Mouse (Mus musculus) E14TG2a.4 (cell line): ENCODE data around the gene Dcpp1.
"Not testable (repeated sequence)": the region's sequence is repeated elsewhere in the genome, so short reads cannot be mapped to it uniquely, and the experiment has no call there.

Source experiments
- CTCF ChIP-seq: conservative IDR thresholded peaks from 2 replicates; pipeline ENCODE4 v1.5.1; 2014; ENCODE audit warnings: low read length
- NANOG ChIP-seq: IDR thresholded peaks from 2 replicates; pipeline ENCODE4 v1.6.1; 2014; ENCODE audit warnings: borderline replicate concordance, low read length, mixed read lengths
- POU5F1 ChIP-seq: IDR thresholded peaks from 2 replicates; pipeline ENCODE4 v1.6.1; 2014; ENCODE audit warnings: low read length, borderline replicate concordance

DNA sequence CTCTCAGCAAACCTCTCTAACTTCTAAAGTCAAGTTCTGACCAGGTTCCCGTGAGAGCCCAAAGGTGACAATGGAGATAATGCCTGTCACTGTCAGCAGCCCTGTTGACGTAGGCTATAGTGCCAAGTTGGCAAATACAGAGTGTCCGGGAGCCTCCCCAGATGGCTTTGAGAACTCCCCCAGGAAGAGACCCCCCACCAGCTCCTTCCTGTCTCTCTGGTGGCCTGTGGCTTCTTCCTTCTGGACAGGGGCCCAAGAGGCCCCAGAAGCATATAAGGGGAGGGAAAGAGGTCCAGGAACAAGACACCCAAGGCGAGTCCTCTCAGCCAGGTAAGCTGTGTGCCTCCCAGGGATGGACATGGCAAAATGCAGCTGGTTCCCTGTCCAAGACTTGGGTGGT, 36.5 kb downstream of the Dcpp1 start, which contains the start of gene Dcpp3:
- not testable (repeated sequence) for TF ChIP-seq CTCF, POU5F1, NANOG
